Mouse (Mus musculus) megakaryocyte, embryonic 14.5 days (primary cell): ENCODE measurements around the gene Nrxn2.

ENCODE experiments used
- FLI1 ChIP-seq: IDR thresholded peaks from 2 replicates; pipeline ENCODE4 v1.6.1; 2012; ENCODE audit warnings: low read length, inconsistent platforms, mixed read lengths
- GATA1 ChIP-seq: IDR thresholded peaks from 3 replicates; pipeline ENCODE4 v1.6.1; 2012; ENCODE audit warnings: mixed read lengths, low read length, inconsistent platforms, borderline replicate concordance

DNA sequence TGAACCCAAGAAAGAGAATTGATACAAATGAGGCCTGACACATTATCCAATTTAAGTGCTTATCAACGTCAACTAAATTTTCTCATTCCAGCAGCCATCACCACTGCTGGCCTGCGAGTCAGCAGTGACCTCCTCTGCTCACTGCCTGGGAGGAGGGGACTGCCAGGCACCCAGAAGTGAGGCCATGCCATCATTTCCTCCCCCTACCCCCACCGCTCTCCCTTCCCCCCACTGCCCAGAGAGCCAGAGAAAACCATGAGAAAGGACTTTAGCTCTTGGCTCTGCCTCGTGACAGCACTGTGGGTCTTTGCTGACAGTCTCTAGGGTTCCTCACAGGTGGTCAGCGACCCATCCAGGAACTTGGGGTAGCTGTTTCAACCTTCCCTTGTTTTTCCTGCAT lies 56.6 kb downstream of the Nrxn2 start:
- TF ChIP-seq GATA1 (no peak), FLI1 (no peak)
